Mouse (Mus musculus) bone marrow, adult 2 months (tissue): Measurements from ENCODE around the gene Spg21. TPM values are rescaled to one million over a fixed set of nuclear protein-coding genes. Genes with fewer than 3 reads are reported as not detected.

ENCODE experiments used
- H3K27ac ChIP-seq: fragments of 200-500 bp; 2 replicates; pipeline ENCODE4 v1.5.1; 2012; ENCODE audit warnings: low read depth, mild to moderate bottlenecking, control low read depth, inconsistent platforms, low read length; ENCODE audit not compliant: control insufficient read depth, poor library complexity, insufficient read depth
- H3K4me1 ChIP-seq: fragments of 200-500 bp; 2 replicates; pipeline ENCODE4 v1.6.1; 2011; ENCODE audit warnings: low read length; ENCODE audit not compliant: control insufficient read depth, insufficient read depth
- H3K4me3 ChIP-seq: fragments of 200-500 bp; replicated peaks from 2 replicates; pipeline ENCODE3; 2011; ENCODE audit warnings: mild to moderate bottlenecking, low read depth, low read length, control low read depth; ENCODE audit not compliant: control insufficient read depth
- CTCF ChIP-seq: fragments of 200-500 bp; IDR thresholded peaks from 2 replicates; pipeline ENCODE4 v1.5.1; 2011; ENCODE audit warnings: low read length, control low read depth; ENCODE audit not compliant: control insufficient read depth, insufficient read depth
- POLR2A ChIP-seq: fragments of 200-500 bp; IDR thresholded peaks from 2 replicates; pipeline ENCODE4 v1.6.1; 2011; ENCODE audit warnings: low read depth, mild to moderate bottlenecking, control low read depth, low read length, borderline replicate concordance; ENCODE audit not compliant: control insufficient read depth
- WGBS: fragments of 180-500 bp; shearing (Covaris S2); methylation state at CpG from one replicate; pipeline ENCODE4 v1.1.7; 2018; 5-methylcytosine and 5-hydroxymethylcytosine counted together
- polyA plus RNA-seq: library from polyadenylated mRNA; stranded (reverse); fragments of >200 nt; gene quantifications from 2 replicates; pipeline ENCODE4 v1.2.4, GENCODE M21; 2011; ENCODE audit warnings: low replicate concordance; ENCODE audit not compliant: missing spikeins, insufficient read depth, insufficient read length

Spg21 gene
- 7.8 and 16.5 TPM in 2 replicates for polyA plus RNA-seq

DNA sequence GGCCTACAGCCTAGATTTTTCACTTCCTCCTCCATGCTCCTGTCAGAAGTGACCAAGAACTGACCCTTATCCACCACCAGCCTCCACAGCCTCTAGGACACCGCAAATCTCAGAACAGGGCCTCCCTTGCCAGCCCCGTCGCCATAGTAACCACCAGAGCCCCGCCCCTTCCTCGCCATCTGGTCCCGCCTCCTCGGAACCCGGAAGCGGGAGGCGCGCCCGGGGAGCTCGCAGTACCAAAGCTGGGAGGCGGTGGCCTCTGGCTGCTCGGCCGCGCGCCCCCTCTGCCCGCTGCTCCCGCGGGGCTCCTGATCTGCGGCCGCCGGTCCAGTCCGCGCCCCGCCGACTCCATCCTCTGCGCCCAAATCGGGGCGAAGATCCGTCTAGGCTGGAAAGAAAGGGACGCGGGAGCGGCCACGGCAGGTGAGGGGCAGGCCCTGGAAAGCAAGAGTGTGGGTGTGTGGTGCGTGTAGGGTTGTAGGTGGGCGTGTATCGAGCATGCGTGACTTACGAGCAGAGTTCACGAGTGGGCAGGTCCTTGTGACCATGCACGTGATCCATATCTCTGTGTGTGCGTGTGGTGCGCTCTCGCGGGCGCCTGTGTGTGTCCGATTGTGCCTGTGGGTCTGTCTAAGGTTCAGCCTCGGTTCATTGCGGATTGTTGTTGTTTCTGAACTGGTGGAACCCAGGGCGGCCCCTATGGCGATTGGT is at the start of gene Spg21:
Spg21 (plus strand) TSS at position 216 of the 711 bp plus-strand sequence.
- Histone ChIP-seq H3K27ac (peak within 1 kb of the TSS; percentile 90), H3K4me1 (peaks cover 1% of the 10 kb centered on the region; the same call in 1 of the 2 replicates), H3K4me3 (peak within 1 kb of the TSS; percentile 84)
- under 1% methylated on average over 53 of the region's 53 CpGs for whole genome bisulfite sequencing
- TF ChIP-seq POLR2A (no peak; the same call in 1 of the 2 replicates), CTCF (no peak)

DNA sequence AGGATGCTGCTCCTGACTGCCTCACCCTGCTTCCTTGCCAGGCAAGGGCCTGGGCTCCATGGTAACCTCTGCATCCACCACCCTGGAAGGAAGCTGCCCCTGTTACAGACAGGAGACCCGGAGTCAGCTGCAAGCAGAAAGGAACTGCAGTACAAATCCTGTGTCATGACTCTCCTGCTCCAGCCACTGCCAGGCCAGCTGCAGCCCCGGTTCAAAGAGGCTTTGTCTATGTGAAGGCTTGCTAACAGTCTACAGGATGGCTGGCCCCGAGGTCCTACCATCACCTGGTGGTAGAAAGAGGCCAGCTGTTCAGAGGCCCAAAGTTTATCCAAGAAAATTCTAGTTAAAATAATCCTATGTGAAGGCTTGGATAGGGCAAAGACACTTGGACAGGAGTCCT is 49.4 kb upstream of the Spg21 start:
- no peak overlapping the region for H3K4me3 ChIP-seq
- TF ChIP-seq CTCF: no peak
- TF ChIP-seq POLR2A: no peak
- H3K27ac ChIP-seq: no peak overlapping the region
- no peaks in the 10 kb centered on the region; the same call in 1 of the 2 replicates for H3K4me1 ChIP-seq
- 65% methylated on average over 3 of the region's 3 CpGs for WGBS

DNA sequence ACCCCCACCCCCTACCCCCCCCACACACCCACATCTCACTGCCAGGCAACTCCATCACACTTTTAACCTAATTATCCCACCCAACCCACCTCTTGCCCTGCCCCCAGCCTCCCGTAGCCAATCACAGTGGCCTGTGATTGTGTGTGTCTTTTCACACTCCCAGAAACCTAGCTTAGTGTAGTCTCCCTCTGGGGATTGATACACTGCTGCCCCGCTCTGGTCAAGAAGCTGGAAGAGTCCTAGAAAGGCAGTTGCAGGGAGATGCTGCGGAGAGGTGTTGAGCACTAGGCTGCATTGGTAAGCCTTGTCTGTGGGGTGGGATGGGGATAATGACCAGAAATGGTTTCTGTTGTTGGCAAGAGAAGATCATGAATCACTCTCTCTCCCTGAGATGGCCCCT is 43.0 kb upstream of the Spg21 start:
- TF ChIP-seq POLR2A (no peak), CTCF (no peak)
- Histone ChIP-seq H3K4me3 (no peak overlapping the region), H3K27ac (no peak overlapping the region), H3K4me1 (no peaks in the 10 kb centered on the region)
- WGBS: 80% methylated on average over 3 of the region's 3 CpGs

DNA sequence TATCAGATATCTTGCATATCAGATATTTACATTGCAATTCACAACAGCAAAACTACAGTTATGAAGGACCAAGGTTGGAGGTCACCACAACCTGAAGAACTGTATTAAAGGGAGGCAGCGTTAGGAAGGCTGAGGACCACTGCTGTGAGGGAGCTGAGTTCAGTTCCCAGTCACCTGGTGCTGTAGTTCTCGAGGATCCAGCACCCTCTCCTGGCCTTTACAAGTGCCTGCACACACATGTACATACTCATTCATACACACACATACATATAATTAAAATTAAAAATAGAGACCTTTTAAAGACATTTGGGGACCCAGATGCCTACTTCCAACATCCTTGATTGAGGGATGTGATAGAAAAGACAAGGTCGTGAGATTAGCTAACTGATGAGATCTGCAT is 41.1 kb upstream of the Spg21 start:
- Histone ChIP-seq H3K27ac (no peak overlapping the region), H3K4me1 (peaks cover 4% of the 10 kb centered on the region), H3K4me3 (no peak overlapping the region)
- no peak for TF ChIP-seq CTCF
- no peak for TF ChIP-seq POLR2A
- 71% methylated on average over 3 of the region's 3 CpGs for whole genome bisulfite sequencing

DNA sequence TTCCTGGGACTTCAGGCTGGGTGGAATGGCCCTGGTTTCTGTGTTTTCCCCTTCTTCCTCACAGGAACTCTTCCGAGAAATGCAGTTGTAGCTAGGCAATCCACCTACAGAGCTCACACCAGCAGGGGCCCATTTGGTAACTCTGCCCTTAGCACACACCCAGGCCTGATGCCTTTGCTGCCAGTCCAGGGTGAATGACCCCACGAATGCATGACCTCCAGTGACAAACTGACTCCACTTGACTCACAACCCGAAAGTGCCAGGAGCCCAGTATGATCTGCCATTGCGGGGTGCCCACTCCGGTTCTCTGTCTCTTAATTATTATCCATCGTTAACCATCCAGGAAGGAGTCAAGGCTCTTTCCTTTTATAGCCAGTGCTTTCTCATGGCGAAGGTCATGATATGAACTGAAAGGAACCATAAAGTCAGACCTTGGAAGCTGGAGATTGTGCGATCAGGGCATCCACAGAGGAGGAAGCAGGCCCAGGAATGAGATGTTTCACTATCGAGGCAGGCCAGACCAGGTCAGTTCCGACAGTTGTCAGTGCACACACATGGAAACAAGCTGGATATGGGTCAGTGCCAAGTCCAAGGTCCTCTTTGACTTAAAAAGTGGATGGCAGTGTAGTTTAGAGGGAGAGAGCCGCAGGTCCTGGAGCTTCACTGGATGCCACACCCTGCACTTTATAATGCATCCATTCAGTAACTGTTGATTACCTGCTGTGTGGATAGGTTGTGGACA is 37.8 kb upstream of the Spg21 start, which contains the start of gene Slc51b:
Slc51b (minus strand) TSS at position 196 of the 742 bp plus-strand sequence.
- WGBS: 84% methylated on average over 11 of the region's 11 CpGs
- no peak for TF ChIP-seq CTCF
- peaks cover 4% of the 10 kb centered on the region for H3K4me1 ChIP-seq
- H3K27ac ChIP-seq: no peak within 1 kb of the TSS
- H3K4me3 ChIP-seq: no peak within 1 kb of the TSS

DNA sequence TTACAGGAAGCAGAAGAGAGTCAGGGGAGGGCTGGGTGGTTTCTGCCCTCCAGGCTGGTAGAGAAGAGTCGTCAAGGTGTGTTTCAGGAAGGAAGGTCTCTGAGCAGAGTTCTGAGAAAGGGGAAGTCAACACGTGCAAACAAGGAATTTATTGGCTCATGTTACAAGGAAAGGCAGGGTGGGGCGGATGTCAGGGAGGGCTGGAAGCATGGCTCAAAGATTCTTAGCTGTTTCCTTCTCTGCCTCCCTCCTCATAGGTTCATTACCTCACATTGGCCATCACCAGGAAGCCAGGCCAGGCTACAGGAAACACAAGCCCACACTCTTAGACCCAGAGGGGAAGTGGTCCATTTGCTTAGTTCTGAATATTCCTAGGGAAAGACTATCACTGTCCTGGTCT is 36.4 kb upstream of the Spg21 start:
- Histone ChIP-seq H3K27ac (no peak overlapping the region), H3K4me1 (peaks cover 4% of the 10 kb centered on the region), H3K4me3 (no peak overlapping the region)
- no peak for TF ChIP-seq CTCF
- no peak for TF ChIP-seq POLR2A
- WGBS: 9% methylated on average over 3 of the region's 3 CpGs

DNA sequence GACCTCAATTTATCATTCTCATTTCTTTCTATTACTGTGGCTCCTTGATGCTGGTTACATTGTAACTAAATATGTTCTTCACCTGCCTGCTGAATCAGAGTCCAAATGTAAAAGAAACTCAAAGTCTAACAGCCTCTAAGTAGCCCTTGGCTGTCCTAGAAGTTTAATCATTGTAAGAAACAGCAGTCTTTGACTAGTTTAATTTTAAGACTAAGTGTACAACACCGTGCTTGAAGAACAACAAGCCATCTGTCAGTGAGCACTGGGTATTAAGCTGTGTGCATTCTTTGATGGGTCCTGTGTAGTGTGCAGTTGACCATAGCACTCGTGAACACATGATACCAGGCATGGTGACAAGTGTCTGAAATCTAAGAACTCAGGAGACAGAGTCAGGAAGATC is 33.2 kb upstream of the Spg21 start:
- no peak overlapping the region for H3K4me3 ChIP-seq
- WGBS: 71% methylated on average over 2 of the region's 2 CpGs
- peaks cover 4% of the 10 kb centered on the region for H3K4me1 ChIP-seq
- H3K27ac ChIP-seq: no peak overlapping the region
- no peak for TF ChIP-seq POLR2A
- TF ChIP-seq CTCF: no peak

DNA sequence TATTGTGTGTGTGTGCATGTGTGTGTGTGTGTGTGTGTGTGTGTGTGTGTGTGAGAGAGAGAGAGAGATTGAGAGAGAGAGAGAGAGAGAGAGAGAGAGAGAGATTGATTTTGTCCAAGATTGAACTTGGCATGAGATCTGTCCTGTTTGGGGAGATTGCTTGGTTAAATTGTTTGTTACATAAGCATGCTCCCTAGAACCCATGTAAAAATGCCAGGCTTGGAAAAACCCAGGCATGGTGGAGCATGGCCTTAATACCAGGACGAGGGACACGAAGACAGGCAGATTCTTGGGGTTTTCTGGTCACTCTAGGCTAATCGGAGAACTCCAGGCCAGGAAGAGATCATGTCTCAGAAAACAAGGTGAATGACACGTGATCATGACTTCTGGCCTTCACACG is 32.7 kb upstream of the Spg21 start:
- TF ChIP-seq POLR2A: no peak
- TF ChIP-seq CTCF: no peak
- WGBS: 84% methylated on average over 5 of the region's 5 CpGs
- H3K4me1 ChIP-seq: peaks cover 4% of the 10 kb centered on the region

DNA sequence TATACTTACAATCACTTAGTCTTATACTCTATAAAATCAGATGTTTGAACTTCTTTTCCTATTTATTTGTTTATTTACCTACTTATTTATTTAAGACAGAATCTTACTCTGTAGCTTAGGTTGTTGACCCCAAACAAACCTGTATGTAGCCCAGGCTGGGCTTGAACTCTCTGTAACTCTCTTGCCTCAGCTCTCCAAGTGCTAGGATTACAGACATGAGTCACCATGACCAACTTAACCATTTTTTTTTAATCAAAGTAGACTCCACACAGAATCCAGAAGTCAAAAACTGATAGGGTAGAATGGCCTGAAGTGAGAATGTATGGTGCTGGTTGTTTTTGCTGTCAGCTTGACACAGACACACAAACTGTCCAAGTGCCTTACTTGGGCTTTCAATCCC is 30.3 kb upstream of the Spg21 start:
- H3K4me3 ChIP-seq: no peak overlapping the region
- H3K27ac ChIP-seq: no peak overlapping the region
- H3K4me1 ChIP-seq: no peaks in the 10 kb centered on the region
- TF ChIP-seq POLR2A: no peak
- TF ChIP-seq CTCF: no peak

More for the DNA sequence above, 32.7 kb upstream of the Spg21 start:
- Histone ChIP-seq H3K27ac (no peak overlapping the region), H3K4me3 (no peak overlapping the region)
